Mouse (Mus musculus) spleen, postnatal 14 days (tissue): Measurements from ENCODE around the gene Notch4.
A peak's percentile ranks its signal among the peaks of the same experiment; 100 is the strongest.

Experiments
- DNase-seq, 2 experiments: peaks; one replicate each; pipeline ENCODE4 v3.0.0; 2021 to 2022; ENCODE audit warnings: low spot score in 2 of 2

Notch4 gene

GRCm38 (mm10) chr17:34593752-34594525, 29.9 kb downstream of the Notch4 start:
- no peak for DNase-seq

- DNase-seq = no peak
Measured at GRCm38 (mm10) chr17:34596098-34596497, 32.0 kb downstream of the Notch4 start.

GRCm38 (mm10) chr17:34597566-34598095, 33.6 kb downstream of the Notch4 start, which contains the start of gene Ager:
Ager (plus strand) TSS chr17:34597862.
- no peak for DNase-seq

- DNase-seq = no peak
Measured at GRCm38 (mm10) chr17:34599891-34600290, 35.8 kb downstream of the Notch4 start.

GRCm38 (mm10) chr17:34601796-34602195, 37.7 kb downstream of the Notch4 start:
- no peak for DNase-seq

GRCm38 (mm10) chr17:34603375-34604060, 39.5 kb downstream of the Notch4 start, which contains the start of gene Rnf5:
Rnf5 (minus strand) TSS chr17:34603690.
- peak; percentile 89 to 97 for DNase-seq

- peak; percentile 92 to 96 for DNase-seq
Measured at GRCm38 (mm10) chr17:34604061-34604508, 40.0 kb downstream of the Notch4 start, which contains the start of gene Agpat1. Agpat1 (plus strand) TSS chr17:34604262.

GRCm38 (mm10) chr17:34604511-34605237, 40.6 kb downstream of the Notch4 start:
- no peak for DNase-seq

- DNase-seq = peak; percentile 87 to 89
Measured at GRCm38 (mm10) chr17:34605609-34606008, 41.5 kb downstream of the Notch4 start.

GRCm38 (mm10) chr17:34606186-34607039, 42.3 kb downstream of the Notch4 start:
- no peak for DNase-seq

- DNase-seq = no peak
Measured at GRCm38 (mm10) chr17:34607997-34608396, 43.9 kb downstream of the Notch4 start.

- DNase-seq = no peak
Measured at GRCm38 (mm10) chr17:34611050-34611449, 47.0 kb downstream of the Notch4 start.

- no peak for DNase-seq
Measured at GRCm38 (mm10) chr17:34613054-34613645, 49.1 kb downstream of the Notch4 start.

GRCm38 (mm10) chr17:34613830-34614229, 49.8 kb downstream of the Notch4 start:
- no peak for DNase-seq

GRCm38 (mm10) chr17:34615871-34616270, 51.8 kb downstream of the Notch4 start, which contains the start of gene Egfl8:
Egfl8 (minus strand) TSS chr17:34615971.
- DNase-seq = no peak

- peak; percentile 64 to 76 for DNase-seq
Measured at GRCm38 (mm10) chr17:34618999-34619398, 54.9 kb downstream of the Notch4 start.

GRCm38 (mm10) chr17:34621006-34621405, 56.9 kb downstream of the Notch4 start:
- DNase-seq = no peak

GRCm38 (mm10) chr17:34623161-34623560, 59.1 kb downstream of the Notch4 start:
- DNase-seq = no peak

- DNase-seq = no peak
Measured at GRCm38 (mm10) chr17:34624981-34625380, 60.9 kb downstream of the Notch4 start.

GRCm38 (mm10) chr17:34626062-34626772, 62.1 kb downstream of the Notch4 start:
- DNase-seq = no peak
